25 mouse cellular contexts compared by ENCODE assay signal in the genomic region with DNA sequence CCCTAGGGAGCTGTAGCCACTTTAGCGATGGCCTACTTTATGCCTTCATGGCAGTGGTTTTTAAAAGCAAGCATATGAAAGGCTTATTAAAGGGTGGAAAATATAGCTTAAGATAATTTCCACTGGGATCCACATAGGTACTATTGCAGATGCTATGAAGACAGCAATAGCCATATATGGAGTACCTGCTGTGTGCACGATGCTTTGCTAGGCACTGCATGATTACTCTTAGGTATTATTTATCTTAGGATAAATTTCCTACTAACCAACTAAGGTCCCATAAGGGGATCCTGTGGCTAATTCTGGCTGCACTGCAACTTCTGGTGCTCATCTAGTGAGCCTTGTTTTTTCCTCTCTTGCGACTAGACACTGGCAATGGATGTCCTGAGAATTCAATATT. TPM values are rescaled to one million over a fixed set of nuclear protein-coding genes. Genes with fewer than 3 reads are reported as not detected.
"Had no signal": no experiment of that assay in that cellular context is flagged by ENCODE, and none has a peak within 500 bp of the region (broad histone marks: within the 10 kb centered on the region; RNA-seq: fewer than 3 reads in every experiment).

No protein-coding gene starts in this region.

- H3K36me3 ChIP-seq: liver, embryonic 15.5 days; lung, embryonic 15.5 days had no signal

- DNase-seq: kidney, adult 11 months; kidney, adult 8-10 months; kidney, postnatal 10 days; kidney, postnatal 36 days; liver; lung, adult 18-20 months; lung, postnatal 10 days; lung, postnatal 36 days; right cerebral cortex, adult 18-20 months; right cerebral cortex, postnatal 14 days; right cerebral cortex, postnatal 4 days; thymus, adult 2 months; thymus, postnatal 14 days; thymus, postnatal 4 days had no signal

- H3K4me3 ChIP-seq: kidney, embryonic 15.5 days; limb, embryonic 10.5 days; limb, embryonic 13.5 days; liver, embryonic 12.5 days; liver, embryonic 15.5 days; lung, embryonic 15.5 days; megakaryocyte, embryonic 14.5 days; midbrain, embryonic 10.5 days; neural tube, embryonic 12.5 days had no signal

- H3K9ac ChIP-seq: kidney, embryonic 15.5 days; limb, embryonic 13.5 days; liver, embryonic 12.5 days; liver, embryonic 15.5 days; lung, embryonic 15.5 days; neural tube, embryonic 12.5 days had no signal

- ATAC-seq: liver, embryonic 12.5 days; midbrain, embryonic 16.5 days had no signal

- H3K4me1 ChIP-seq: kidney, embryonic 15.5 days; limb, embryonic 10.5 days; limb, embryonic 13.5 days; megakaryocyte, embryonic 14.5 days; midbrain, embryonic 10.5 days; neural tube, embryonic 12.5 days had no signal

- H3K4me2 ChIP-seq: kidney, embryonic 15.5 days; limb, embryonic 13.5 days; liver, embryonic 12.5 days; liver, embryonic 15.5 days; lung, embryonic 15.5 days; neural tube, embryonic 12.5 days had no signal

- H3K27ac ChIP-seq: kidney, embryonic 15.5 days; limb, embryonic 10.5 days; limb, embryonic 13.5 days; liver, embryonic 12.5 days; liver, embryonic 15.5 days; lung, embryonic 15.5 days; midbrain, embryonic 10.5 days; neural tube, embryonic 12.5 days; stomach, postnatal 0 days had no signal

- H3K9me3 ChIP-seq: kidney, embryonic 15.5 days; limb, embryonic 10.5 days; limb, embryonic 13.5 days; liver, embryonic 12.5 days; liver, embryonic 15.5 days; lung, embryonic 15.5 days; megakaryocyte, embryonic 14.5 days; midbrain, embryonic 10.5 days; neural tube, embryonic 12.5 days had no signal

- H3K27me3 ChIP-seq: kidney, embryonic 15.5 days; limb, embryonic 13.5 days; liver, embryonic 12.5 days; liver, embryonic 15.5 days; lung, embryonic 15.5 days; megakaryocyte, embryonic 14.5 days; neural tube, embryonic 12.5 days had no signal

RNA-seq across cellular contexts. Expression of gene Fndc9, which starts 13.0 kb away (rescaled TPM):
- polyA plus RNA-seq: liver, embryonic 12.5 days had no signal
